Comparison of ENCODE assay signal across 10 mouse cellular contexts in genomic region chr2:58565267-58565666, GRCm38 (mm10). TPM values are rescaled to one million over a fixed set of nuclear protein-coding genes. Genes with fewer than 3 reads are reported as not detected.
DNase-seq lines count a peak whose midpoint lies in the region; ATAC-seq lines count a peak whose summit lies in the region.
"Had no signal": no experiment of that assay in that cellular context is flagged by ENCODE, and none has a peak within 500 bp of the region (broad histone marks: within the 10 kb centered on the region; RNA-seq: fewer than 3 reads in every experiment).

No protein-coding gene starts in this region.

- peak overlapping the region; percentile 83 for H3K4me2 ChIP-seq in heart, embryonic 16.5 days (ENCODE audit: low read depth, low read length)
- H3K4me2 ChIP-seq in midbrain, embryonic 15.5 days, result peak overlapping the region; percentile 59

- H3K36me3 ChIP-seq in forebrain, embryonic 10.5 days (replicated peaks), result no peaks in the 10 kb centered on the region
- no peaks in the 10 kb centered on the region for H3K36me3 ChIP-seq in heart, embryonic 16.5 days (ENCODE audit: control insufficient read depth, insufficient read depth)
- no peaks in the 10 kb centered on the region for H3K36me3 ChIP-seq in midbrain, embryonic 15.5 days (replicated peaks)

- H3K4me1 ChIP-seq in forebrain, embryonic 10.5 days, result peaks cover 57% of the 10 kb centered on the region
- H3K4me1 ChIP-seq in heart, embryonic 16.5 days (ENCODE audit: control insufficient read depth, insufficient read depth, low read length), result peaks cover 45% of the 10 kb centered on the region
- H3K4me1 ChIP-seq in midbrain, embryonic 15.5 days, result peaks cover 43% of the 10 kb centered on the region

- DNase-seq in lung, adult 18-20 months, result peak; percentile 25 to 45
- no peak for DNase-seq in lung, postnatal 14 days
- DNase-seq in forebrain, embryonic 10.5 days (ENCODE audit: extremely low spot score, low spot score), result no peak
- peak; percentile 52 to 93 for DNase-seq in left cerebral cortex, postnatal 25 days (ENCODE audit: low spot score in 2 of 2)
- DNase-seq in thymus, postnatal 4 days, result no peak

- H3K9ac ChIP-seq in heart, embryonic 16.5 days (ENCODE audit: low read length), result peak overlapping the region; percentile 96
- peak overlapping the region; percentile 23; the same call in 1 of the 2 replicates for H3K9ac ChIP-seq in midbrain, embryonic 15.5 days

- peak; percentile 53 for ATAC-seq in heart, embryonic 16.5 days (replicated peaks; ENCODE audit: extremely low read depth, insufficient read depth, low FRiP score)
- no peak for ATAC-seq in midbrain, embryonic 15.5 days (replicated peaks)
- ATAC-seq in megakaryocyte-erythroid progenitor cell, adult 5-6 weeks (replicated peaks; ENCODE audit: low FRiP score, low TSS enrichment, poor library complexity, severe bottlenecking), result no peak

- H3K27me3 ChIP-seq in forebrain, embryonic 10.5 days (ENCODE audit: poor library complexity, severe bottlenecking), result no peaks in the 10 kb centered on the region
- H3K27me3 ChIP-seq in heart, embryonic 16.5 days (ENCODE audit: control insufficient read depth, insufficient read depth, low read length), result no peaks in the 10 kb centered on the region
- no peaks in the 10 kb centered on the region for H3K27me3 ChIP-seq in midbrain, embryonic 15.5 days (replicated peaks)

- intact Hi-C loops in left cerebral cortex, postnatal 25 days (cut with DNase I), result loop anchor here (5.0 to 10.0 kb wide), 3 partner anchors 102 to 370 kb away; partner anchors contain the start of genes Acvr1c and Cytip

- H3K27ac ChIP-seq in forebrain, embryonic 10.5 days, result no peak overlapping the region
- peak overlapping the region; percentile 98 for H3K27ac ChIP-seq in heart, embryonic 16.5 days (ENCODE audit: low read length)
- no peak overlapping the region for H3K27ac ChIP-seq in midbrain, embryonic 15.5 days

- H3K4me3 ChIP-seq in forebrain, embryonic 10.5 days, result peak overlapping the region; percentile 93
- peak overlapping the region; percentile 96 for H3K4me3 ChIP-seq in heart, embryonic 16.5 days (ENCODE audit: low read length)
- H3K4me3 ChIP-seq in midbrain, embryonic 15.5 days, result peak overlapping the region; percentile 89

- H3K9me3 ChIP-seq in forebrain, embryonic 10.5 days, result no peaks in the 10 kb centered on the region
- no peaks in the 10 kb centered on the region for H3K9me3 ChIP-seq in heart, embryonic 16.5 days (replicated peaks; ENCODE audit: control insufficient read depth, low read length)
- H3K9me3 ChIP-seq in midbrain, embryonic 15.5 days, result no peaks in the 10 kb centered on the region

- WGBS in forebrain, embryonic 10.5 days, result 72% methylated on average over 6 of the region's 6 CpGs
- 22% methylated on average over 6 of the region's 6 CpGs for WGBS in heart, embryonic 16.5 days
- 43% methylated on average over 6 of the region's 6 CpGs for WGBS in midbrain, embryonic 15.5 days

RNA-seq across cellular contexts. Expression of gene Acvr1, which starts 1.7 kb away (rescaled TPM):
- polyA plus RNA-seq in forebrain, embryonic 10.5 days (2016; fragmentation: Nextera tagmentation; extraction: Ambion mirVana), result 3.0 and 3.5 TPM in 2 replicates
- polyA plus RNA-seq in heart, embryonic 16.5 days (2015; fragmentation: Nextera tagmentation; extraction: Ambion mirVana), result 7.2 and 8.0 TPM in 2 replicates
- total RNA-seq in left cerebral cortex, postnatal 25 days (2021), result 10 to 100 TPM; 32.4 to 34.1 TPM
- 4.2 and 4.3 TPM in 2 replicates for polyA plus RNA-seq in midbrain, embryonic 15.5 days (2015; fragmentation: Nextera tagmentation; extraction: Ambion mirVana)
- total RNA-seq in megakaryocyte-erythroid progenitor cell, adult 5-6 weeks (2014; fragmentation: Nextera tagmentation), result 0.25 and 0.92 TPM in 2 replicates
- total RNA-seq in megakaryocyte-erythroid progenitor cell, adult 5-6 weeks (2017), result 0.42 TPM in 1 of 2 replicates, not detected in the other
- total RNA-seq: MEL had no signal

RNA-seq across cellular contexts. Expression of gene Upp2, which starts 1.8 kb away (rescaled TPM):
- polyA plus RNA-seq in forebrain, embryonic 10.5 days (2016; fragmentation: Nextera tagmentation; extraction: Ambion mirVana), result 3.9 and 4.5 TPM in 2 replicates
- 5.4 and 6.4 TPM in 2 replicates for polyA plus RNA-seq in heart, embryonic 16.5 days (2015; fragmentation: Nextera tagmentation; extraction: Ambion mirVana)
- 10 to 100 TPM; 26.1 to 27.3 TPM for total RNA-seq in left cerebral cortex, postnatal 25 days (2021)
- 15.2 and 16.0 TPM in 2 replicates for polyA plus RNA-seq in midbrain, embryonic 15.5 days (2015; fragmentation: Nextera tagmentation; extraction: Ambion mirVana)
- not detected in 2 replicates for total RNA-seq in megakaryocyte-erythroid progenitor cell, adult 5-6 weeks (2014; fragmentation: Nextera tagmentation)
- not detected in 2 replicates for total RNA-seq in megakaryocyte-erythroid progenitor cell, adult 5-6 weeks (2017)
- total RNA-seq: hematopoietic stem cell, adult 5-6 weeks; MEL had no signal

Comparison
In these comparisons a context has a peak if more than half of its experiments do, and no peak if none do; other contexts are left out.
1. DNase-seq: peak in lung, adult 18-20 months (2 of 2) and left cerebral cortex, postnatal 25 days (2 of 2); none in lung, postnatal 14 days (single experiment), forebrain, embryonic 10.5 days (single experiment) and thymus, postnatal 4 days (single experiment).
2. Peak in every context shown above with its lines, with median percentiles within 50 percentile points of each other: H3K4me3 ChIP-seq.